Mouse (Mus musculus) midbrain, embryonic 10.5 days (tissue): ENCODE results near the gene Apol7a. TPM values are rescaled to one million over a fixed set of nuclear protein-coding genes. Genes with fewer than 3 reads are reported as not detected.

Experiments
- DNase-seq: peaks from one replicate; pipeline ENCODE4 v3.0.0-alpha.2; 2017; ENCODE audit warnings: low spot score
- H3K27ac ChIP-seq: fragments of 300-500 bp; sonication (generic); replicated peaks from 2 replicates; pipeline ENCODE4 v1.5.1; 2016; ENCODE audit warnings: mild to moderate bottlenecking
- H3K27me3 ChIP-seq: fragments of 300-500 bp; sonication (generic); 2 replicates; pipeline ENCODE4 v1.6.1; 2016; ENCODE audit warnings: low read depth, mild to moderate bottlenecking; ENCODE audit not compliant: poor library complexity, severe bottlenecking
- H3K36me3 ChIP-seq: fragments of 300-500 bp; sonication (generic); 2 replicates; pipeline ENCODE4 v1.6.1; 2016; ENCODE audit warnings: mild to moderate bottlenecking, moderate library complexity
- H3K4me1 ChIP-seq: fragments of 300-500 bp; sonication (generic); 2 replicates; pipeline ENCODE4 v1.6.1; 2016
- H3K4me3 ChIP-seq: fragments of 300-500 bp; sonication (generic); 2 replicates; pipeline ENCODE4 v1.5.1; 2016; ENCODE audit warnings: mild to moderate bottlenecking, moderate library complexity
- H3K9me3 ChIP-seq: fragments of 300-500 bp; sonication (generic); replicated peaks from 2 replicates; pipeline ENCODE4 v1.6.1; 2016; ENCODE audit warnings: mild to moderate bottlenecking
- WGBS: fragments of 180-500 bp; shearing (Covaris S2); methylation state at CpG from one replicate; pipeline ENCODE4 v1.1.7; 2016; 5-methylcytosine and 5-hydroxymethylcytosine counted together
- polyA plus RNA-seq: library from polyadenylated mRNA; unstranded; fragments of >200 nt; fragmentation: Nextera tagmentation; extraction: Ambion mirVana; gene quantifications from 2 replicates; pipeline ENCODE4 v1.2.1, GENCODE M21; 2016

The Apol7a gene
- polyA plus RNA-seq, 1 experiment from 2014 or later = not detected

DNA sequence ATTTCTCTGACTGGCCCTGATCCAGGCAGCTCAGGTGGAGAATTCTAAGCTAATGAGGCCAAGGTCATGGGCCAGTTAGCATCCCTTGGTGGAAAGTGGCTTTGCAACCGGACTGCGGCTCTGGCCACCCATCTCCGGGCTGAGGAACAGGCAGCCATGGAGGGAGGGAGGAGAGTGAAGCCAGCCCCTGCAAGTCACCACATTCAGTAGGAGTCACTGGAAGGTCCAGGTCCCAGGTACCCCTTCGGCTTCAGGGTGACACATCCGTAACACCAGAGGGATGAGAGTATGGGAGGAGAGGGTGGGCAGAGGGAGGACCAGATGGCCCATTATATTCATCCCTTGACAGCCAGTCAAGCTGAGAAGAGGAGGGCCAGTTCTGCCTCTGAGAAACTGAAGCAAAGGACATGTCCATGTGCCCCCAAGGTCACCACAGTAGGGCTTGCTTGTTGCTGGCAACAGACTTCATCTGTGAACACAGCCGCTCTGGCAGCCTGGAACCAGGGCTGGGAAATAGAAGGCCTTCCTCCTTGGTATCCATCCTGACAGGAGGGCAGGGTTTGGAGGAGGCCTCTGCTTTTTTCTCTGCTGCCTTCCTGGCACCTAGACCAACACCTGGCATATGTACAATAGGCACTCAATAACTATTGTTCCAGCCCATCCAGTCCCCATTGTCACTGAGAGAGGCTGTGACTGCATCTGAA, 43.9 kb downstream of the Apol7a start:
- 75% methylated on average over 6 of the region's 6 CpGs for WGBS
- Histone ChIP-seq H3K4me1 (peaks cover 69% of the 10 kb centered on the region), H3K9me3 (no peaks in the 10 kb centered on the region), H3K27me3 (peaks cover 26% of the 10 kb centered on the region), H3K27ac (peak overlapping the region; percentile 77), H3K36me3 (no peaks in the 10 kb centered on the region), H3K4me3 (no peak overlapping the region)
- DNase-seq = no peak

GRCm38 (mm10) chr15:77354496-77354847, 44.4 kb downstream of the Apol7a start:
- DNase-seq = no peak
- Histone ChIP-seq H3K4me1 (peaks cover 64% of the 10 kb centered on the region), H3K27ac (peak overlapping the region; percentile 77), H3K27me3 (peaks cover 21% of the 10 kb centered on the region), H3K4me3 (no peak overlapping the region), H3K36me3 (no peaks in the 10 kb centered on the region), H3K9me3 (no peaks in the 10 kb centered on the region)
- WGBS = 76% methylated on average over 4 of the region's 4 CpGs

DNA sequence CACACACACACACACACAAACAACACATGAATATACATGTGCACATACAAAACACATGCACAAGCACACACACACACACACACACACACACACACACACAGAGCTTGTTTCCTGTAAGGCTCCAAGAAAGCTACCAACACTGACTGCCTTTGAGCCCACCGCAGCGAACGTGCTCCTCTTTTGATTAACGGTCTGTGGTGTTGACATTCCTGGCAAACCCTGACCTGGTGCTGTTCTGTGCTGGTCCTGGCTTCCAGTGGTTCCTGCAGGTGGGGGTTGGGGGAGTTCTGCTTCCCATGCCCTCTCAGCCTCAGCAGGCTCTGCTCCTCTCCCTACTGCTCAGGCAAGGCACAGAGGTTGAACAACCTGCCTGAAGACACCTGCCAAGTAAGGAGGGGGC, 45.1 kb downstream of the Apol7a start:
- Histone ChIP-seq H3K36me3 (no peaks in the 10 kb centered on the region), H3K27ac (peak overlapping the region; percentile 65), H3K9me3 (no peaks in the 10 kb centered on the region), H3K27me3 (peaks cover 17% of the 10 kb centered on the region), H3K4me1 (peaks cover 57% of the 10 kb centered on the region), H3K4me3 (no peak overlapping the region)
- no peak for DNase-seq
- WGBS = 45% methylated on average over 4 of the region's 4 CpGs

- Histone ChIP-seq H3K4me3 (no peak overlapping the region), H3K27me3 (peaks cover 17% of the 10 kb centered on the region), H3K4me1 (peaks cover 49% of the 10 kb centered on the region), H3K27ac (peak overlapping the region; percentile 55; the same call in 1 of the 2 replicates), H3K36me3 (no peaks in the 10 kb centered on the region), H3K9me3 (no peaks in the 10 kb centered on the region)
- 54% methylated on average over 7 of the region's 7 CpGs for WGBS
- no peak for DNase-seq
Measured at GRCm38 (mm10) chr15:77352863-77353262, 46.0 kb downstream of the Apol7a start.

DNA sequence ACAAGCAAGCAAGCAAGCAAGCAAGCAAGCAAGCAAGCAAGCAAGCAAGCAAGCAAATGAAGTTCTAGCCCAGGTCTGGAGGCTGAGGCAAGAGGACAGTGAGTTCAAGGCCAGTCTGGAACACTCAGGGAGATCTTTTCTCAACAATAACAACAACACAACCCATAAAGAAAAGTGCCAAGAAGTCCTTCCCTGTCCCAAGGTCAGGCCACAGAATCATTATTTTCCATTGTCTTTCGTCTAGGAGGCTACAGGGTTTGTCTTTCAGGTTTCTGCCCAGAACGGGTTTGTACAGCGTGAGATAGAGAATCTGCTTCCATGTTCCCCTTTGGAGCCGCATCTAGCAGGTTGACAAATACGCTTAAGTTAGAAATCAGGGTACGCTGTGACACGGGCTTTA, 48.8 kb downstream of the Apol7a start:
- Histone ChIP-seq H3K36me3 (no peaks in the 10 kb centered on the region), H3K4me3 (no peak overlapping the region), H3K27ac (no peak overlapping the region), H3K4me1 (peaks cover 28% of the 10 kb centered on the region), H3K9me3 (no peaks in the 10 kb centered on the region), H3K27me3 (no peaks in the 10 kb centered on the region)
- 92% methylated on average over 7 of the region's 7 CpGs for WGBS
- no peak for DNase-seq

- WGBS = 75% methylated on average over 7 of the region's 7 CpGs
Measured at GRCm38 (mm10) chr15:77348146-77348545, 50.8 kb downstream of the Apol7a start.

GRCm38 (mm10) chr15:77344127-77345125, 54.5 kb downstream of the Apol7a start:
- peak; percentile 38 for DNase-seq
- Histone ChIP-seq H3K9me3 (no peaks in the 10 kb centered on the region), H3K4me3 (peak overlapping the region; percentile 43; the same call in 1 of the 2 replicates), H3K36me3 (no peaks in the 10 kb centered on the region), H3K4me1 (peaks cover 26% of the 10 kb centered on the region), H3K27ac (peak overlapping the region; percentile 85), H3K27me3 (peaks cover 21% of the 10 kb centered on the region)
- 48% methylated on average over 17 of the region's 17 CpGs for WGBS

More at GRCm38 (mm10) chr15:77348146-77348545, 50.8 kb downstream of the Apol7a start:
- H3K4me3 ChIP-seq = no peak overlapping the region
- no peaks in the 10 kb centered on the region for H3K9me3 ChIP-seq
- H3K27ac ChIP-seq = no peak overlapping the region
- H3K27me3 ChIP-seq = peaks cover 10% of the 10 kb centered on the region; the same call in 1 of the 2 replicates
- H3K4me1 ChIP-seq = peaks cover 27% of the 10 kb centered on the region
- H3K36me3 ChIP-seq = no peaks in the 10 kb centered on the region
- DNase-seq = no peak

DNA sequence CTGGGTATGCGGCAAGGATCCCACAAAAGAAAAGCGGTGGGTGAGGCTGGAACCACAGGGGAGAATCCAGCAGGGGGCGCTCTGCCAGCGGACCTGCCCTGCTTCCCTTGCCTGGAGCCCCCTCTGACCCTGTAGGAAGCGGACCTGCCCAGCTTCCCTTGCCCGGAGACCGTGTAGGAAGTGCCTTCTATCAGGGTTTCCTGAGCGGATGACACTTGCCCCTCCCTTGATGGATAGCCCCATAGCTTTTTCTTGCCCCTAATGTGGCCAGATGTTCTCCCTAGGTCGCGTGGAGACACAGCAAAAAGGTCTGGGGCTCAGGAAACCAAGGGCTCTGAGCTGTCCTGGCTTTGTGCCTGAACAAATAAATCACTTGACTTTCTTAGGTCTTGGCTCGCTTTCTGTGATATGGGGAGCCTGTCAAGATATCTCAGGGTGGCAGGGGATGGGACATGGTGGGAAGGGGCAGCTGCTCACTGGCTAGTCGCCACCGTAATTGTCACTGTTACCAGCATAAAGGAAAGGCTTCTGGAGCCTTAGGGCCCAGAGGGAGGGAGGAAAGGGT, 55.3 kb downstream of the Apol7a start:
- H3K36me3 ChIP-seq = no peaks in the 10 kb centered on the region
- H3K27me3 ChIP-seq = peaks cover 21% of the 10 kb centered on the region
- no peaks in the 10 kb centered on the region for H3K9me3 ChIP-seq
- peak overlapping the region; percentile 85 for H3K27ac ChIP-seq
- peak overlapping the region; percentile 43 for H3K4me3 ChIP-seq
- DNase-seq = peak; percentile 88
- 18% methylated on average over 13 of the region's 13 CpGs for WGBS
- peaks cover 26% of the 10 kb centered on the region for H3K4me1 ChIP-seq

- peaks cover 26% of the 10 kb centered on the region for H3K4me1 ChIP-seq
- H3K27me3 ChIP-seq = peaks cover 21% of the 10 kb centered on the region
- peak overlapping the region; percentile 85 for H3K27ac ChIP-seq
- H3K4me3 ChIP-seq = peak overlapping the region; percentile 43
- 37% methylated on average over 18 of the region's 18 CpGs for WGBS
- no peaks in the 10 kb centered on the region for H3K9me3 ChIP-seq
- H3K36me3 ChIP-seq = no peaks in the 10 kb centered on the region
- no peak for DNase-seq
Measured at GRCm38 (mm10) chr15:77342962-77343526, 55.9 kb downstream of the Apol7a start.

DNA sequence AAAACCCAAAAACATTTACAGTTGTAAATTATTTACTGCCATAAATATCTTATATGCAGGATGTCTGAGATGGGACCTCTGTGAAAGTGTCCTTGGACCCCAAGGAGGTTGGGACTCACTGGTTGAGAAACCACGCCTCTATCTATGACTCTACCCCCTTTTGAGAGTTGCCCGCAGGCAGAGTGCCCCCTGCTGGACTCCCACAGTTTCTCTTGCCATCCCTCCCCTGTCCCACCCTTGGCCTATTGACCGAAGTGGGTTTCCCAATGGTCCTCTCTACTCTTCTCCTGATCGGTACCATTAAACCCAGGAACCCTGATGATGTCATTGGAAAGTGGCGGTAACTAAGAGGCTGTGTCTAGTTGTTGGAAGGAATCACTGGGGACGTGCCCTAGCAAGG, 56.9 kb downstream of the Apol7a start:
- WGBS = 89% methylated on average over 6 of the region's 6 CpGs
- H3K27ac ChIP-seq = no peak overlapping the region

GRCm38 (mm10) chr15:77340581-77340980, 58.3 kb downstream of the Apol7a start:
- Histone ChIP-seq H3K4me3 (no peak overlapping the region), H3K36me3 (no peaks in the 10 kb centered on the region), H3K27ac (no peak overlapping the region), H3K27me3 (peaks cover 21% of the 10 kb centered on the region), H3K9me3 (no peaks in the 10 kb centered on the region), H3K4me1 (peaks cover 43% of the 10 kb centered on the region)
- no peak for DNase-seq

More for the DNA sequence above, 56.9 kb downstream of the Apol7a start:
- Histone ChIP-seq H3K36me3 (no peaks in the 10 kb centered on the region), H3K4me3 (no peak overlapping the region), H3K4me1 (peaks cover 28% of the 10 kb centered on the region), H3K9me3 (no peaks in the 10 kb centered on the region), H3K27me3 (peaks cover 21% of the 10 kb centered on the region)
- no peak for DNase-seq

GRCm38 (mm10) chr15:77338924-77339429, 59.9 kb downstream of the Apol7a start:
- H3K27me3 ChIP-seq = peaks cover 19% of the 10 kb centered on the region
- no peak overlapping the region for H3K4me3 ChIP-seq
- no peak overlapping the region for H3K27ac ChIP-seq
- H3K36me3 ChIP-seq = no peaks in the 10 kb centered on the region
- peaks cover 34% of the 10 kb centered on the region for H3K4me1 ChIP-seq
- no peak for DNase-seq
- no peaks in the 10 kb centered on the region for H3K9me3 ChIP-seq
- 76% methylated on average over 8 of the region's 8 CpGs for WGBS
